Mouse (Mus musculus) B cell, adult 67 days (primary cell): ENCODE results near the gene Abca7. TPM values are rescaled to one million over a fixed set of nuclear protein-coding genes. Genes with fewer than 3 reads are reported as not detected.

Experiments used
- total RNA-seq, 2 experiments: library from RNA; stranded (reverse); gene quantifications; 4 replicates each; pipeline ENCODE4 v1.2.4; 2023

The Abca7 gene
- total RNA-seq: 10 to 100 TPM; 57.1 to 61.6 TPM

GRCm38 (mm10) chr10:79996272-79997033 is at the start of gene Abca7:
Gene Abca7, plus strand, starts transcription at chr10:79996494.

GRCm38 (mm10) chr10:79959847-79960601 is 36.3 kb upstream of the Abca7 start, which contains the start of gene Wdr18:
Gene Wdr18, plus strand, starts transcription at chr10:79960152.

GRCm38 (mm10) chr10:79970415-79971182 is 25.7 kb upstream of the Abca7 start, which contains the start of gene Grin3b:
Gene Grin3b, plus strand, starts transcription at chr10:79970715.

GRCm38 (mm10) chr10:79984195-79984816 is 12.0 kb upstream of the Abca7 start, which contains the start of gene Tmem259:
Gene Tmem259, minus strand, starts transcription at chr10:79984330.

GRCm38 (mm10) chr10:79988506-79989271 is 7.6 kb upstream of the Abca7 start, which contains the start of gene Cnn2:
Gene Cnn2, plus strand, starts transcription at chr10:79988584.

GRCm38 (mm10) chr10:80016511-80016910 is 20.2 kb downstream of the Abca7 start, which contains the start of gene Arhgap45:
Gene Arhgap45, plus strand, starts transcription at chr10:80016653.

GRCm38 (mm10) chr10:80039559-80039979 is 43.3 kb downstream of the Abca7 start, which contains the start of gene Polr2e:
Gene Polr2e, minus strand, starts transcription at chr10:80039795.

GRCm38 (mm10) chr10:80047041-80047565 is 50.8 kb downstream of the Abca7 start, which contains the start of gene Gpx4:
Gene Gpx4, plus strand, starts transcription at chr10:80047166.

Other genes starting within 250 kb of the Abca7 start
- 10 to 100 TPM; 64.8 to 74.2 TPM for gene Polrmt, start 249.9 kb upstream of the Abca7 start, total RNA-seq
- gene Fgf22, start 241.4 kb upstream of the Abca7 start, total RNA-seq: not detected
- 10 to 100 TPM; 56.5 to 58.6 TPM for gene Rnf126, start 229.5 kb upstream of the Abca7 start, total RNA-seq
- 1 to 10 TPM; 1.8 to 2.0 TPM for gene Fstl3, start 219.2 kb upstream of the Abca7 start, total RNA-seq
- not detected for gene Prss57, start 205.5 kb upstream of the Abca7 start, total RNA-seq
- gene Palm, start 202.9 kb upstream of the Abca7 start, total RNA-seq: 1 to 10 TPM; 4.9 to 5.1 TPM
- under 1 TPM in 1 of 2 experiments, not detected in 1; 0.23 TPM for gene Misp, start 175.5 kb upstream of the Abca7 start, total RNA-seq
- 100 to 1,000 TPM; 437 to 440 TPM for gene Ptbp1, start 142.1 kb upstream of the Abca7 start, total RNA-seq
- not detected for gene Prtn3, start 122.0 kb upstream of the Abca7 start, total RNA-seq
- gene Plppr3, start 121.9 kb upstream of the Abca7 start, total RNA-seq: under 1 TPM; 0.47 to 0.70 TPM
- not detected for gene Elane, start 110.2 kb upstream of the Abca7 start, total RNA-seq
- gene Cfd, start 105.6 kb upstream of the Abca7 start, total RNA-seq: not detected
- gene Med16, start 87.6 kb upstream of the Abca7 start, total RNA-seq: 10 to 100 TPM; 73.7 to 75.0 TPM
- gene Gm26602, start 85.6 kb upstream of the Abca7 start, total RNA-seq: not detected
- under 1 TPM; 0.50 to 0.93 TPM for gene Kiss1r, start 79.5 kb upstream of the Abca7 start, total RNA-seq
- gene R3hdm4, start 75.3 kb upstream of the Abca7 start, total RNA-seq: 10 to 100 TPM; 94.6 to 97.9 TPM
- 10 to 100 TPM; 40.0 to 49.7 TPM for gene Arid3a, start 69.5 kb upstream of the Abca7 start, total RNA-seq
- gene Wdr18, start 36.3 kb upstream of the Abca7 start, total RNA-seq: 10 to 100 TPM; 44.5 to 55.3 TPM
- under 1 TPM in 1 of 2 experiments, not detected in 1; 0.24 TPM for gene Grin3b, start 25.8 kb upstream of the Abca7 start, total RNA-seq
- 100 to 1,000 TPM; 156 to 169 TPM for gene Tmem259, start 12.2 kb upstream of the Abca7 start, total RNA-seq
- gene Cnn2, start 7.9 kb upstream of the Abca7 start, total RNA-seq: 100 to 1,000 TPM; 339 to 353 TPM
- 100 to 1,000 TPM; 538 to 550 TPM for gene Arhgap45, start 20.2 kb downstream of the Abca7 start, total RNA-seq
- 100 to 1,000 TPM in 1 of 2 experiments, 10 to 100 TPM in 1; 91.9 to 101 TPM for gene Polr2e, start 43.3 kb downstream of the Abca7 start, total RNA-seq
- gene Gpx4, start 50.7 kb downstream of the Abca7 start, total RNA-seq: 100 to 1,000 TPM; 124 to 133 TPM
- 100 to 1,000 TPM; 118 to 128 TPM for gene Sbno2, start 109.1 kb downstream of the Abca7 start, total RNA-seq
- gene Stk11, start 119.3 kb downstream of the Abca7 start, total RNA-seq: 100 to 1,000 TPM; 178 to 181 TPM
- gene Atp5d, start 142.1 kb downstream of the Abca7 start, total RNA-seq: 100 to 1,000 TPM; 171 to 178 TPM
- gene Cbarp, start 144.3 kb downstream of the Abca7 start, total RNA-seq: 1 to 10 TPM; 4.6 to 4.9 TPM
- 100 to 1,000 TPM; 153 to 162 TPM for gene Midn, start 151.8 kb downstream of the Abca7 start, total RNA-seq
- gene Cirbp, start 169.5 kb downstream of the Abca7 start, total RNA-seq: 100 to 1,000 TPM; 152 to 252 TPM
- 10 to 100 TPM in 1 of 2 experiments, 1 to 10 TPM in 1; 9.9 to 13.1 TPM for gene 1600002K03Rik, start 176.4 kb downstream of the Abca7 start, total RNA-seq
- under 1 TPM in 1 of 2 experiments, not detected in 1; 0.42 TPM for gene Efna2, start 183.0 kb downstream of the Abca7 start, total RNA-seq
- 10 to 100 TPM; 79.2 to 79.3 TPM for gene Mum1, start 229.9 kb downstream of the Abca7 start, total RNA-seq